Mouse (Mus musculus) urinary bladder, postnatal 36 days (tissue): Measurements from ENCODE around the gene Pde10a.
"Not testable (repeated sequence)": the region's sequence is repeated elsewhere in the genome, so short reads cannot be mapped to it uniquely, and the experiment has no call there.

Experiments used
- DNase-seq, 2 experiments: peaks; one replicate each; pipeline ENCODE4 v3.0.0; 2022; ENCODE audit warnings: low spot score in 2 of 2, mixed read lengths in 1 of 2

Gene Pde10a

GRCm38 (mm10) chr17:8642356-8642755 lies 117.2 kb downstream of the Pde10a start:
- DNase-seq = no peak

GRCm38 (mm10) chr17:8647372-8647871 lies 122.2 kb downstream of the Pde10a start:
- DNase-seq = no peak

- no peak for DNase-seq
Measured at GRCm38 (mm10) chr17:8648310-8648709, 123.1 kb downstream of the Pde10a start.

GRCm38 (mm10) chr17:8652681-8653262 lies 127.6 kb downstream of the Pde10a start:
- DNase-seq = peak in 1 of 2 experiments; percentile 64

- DNase-seq = no peak
Measured at GRCm38 (mm10) chr17:8657661-8658060, 132.5 kb downstream of the Pde10a start.

GRCm38 (mm10) chr17:8658751-8659454 lies 133.7 kb downstream of the Pde10a start:
- no peak for DNase-seq

GRCm38 (mm10) chr17:8666912-8667311 lies 141.7 kb downstream of the Pde10a start:
- no peak for DNase-seq

- DNase-seq = no peak
Measured at GRCm38 (mm10) chr17:8674651-8675050, 149.5 kb downstream of the Pde10a start.

GRCm38 (mm10) chr17:8686356-8686755 lies 161.2 kb downstream of the Pde10a start:
- no peak for DNase-seq

- DNase-seq = no peak
Measured at GRCm38 (mm10) chr17:8688096-8688495, 162.9 kb downstream of the Pde10a start.

- no peak for DNase-seq
Measured at GRCm38 (mm10) chr17:8698265-8698664, 173.1 kb downstream of the Pde10a start.

- DNase-seq = no peak
Measured at GRCm38 (mm10) chr17:8698793-8699192, 173.6 kb downstream of the Pde10a start.

- DNase-seq = no peak
Measured at GRCm38 (mm10) chr17:8701096-8701495, 175.9 kb downstream of the Pde10a start.

- DNase-seq = no peak
Measured at GRCm38 (mm10) chr17:8702503-8702902, 177.3 kb downstream of the Pde10a start.

- no peak for DNase-seq
Measured at GRCm38 (mm10) chr17:8708006-8708405, 182.8 kb downstream of the Pde10a start.

GRCm38 (mm10) chr17:8712734-8713133 lies 187.6 kb downstream of the Pde10a start:
- DNase-seq = not testable (repeated sequence)

GRCm38 (mm10) chr17:8720961-8721360 lies 195.8 kb downstream of the Pde10a start:
- DNase-seq = no peak

- no peak for DNase-seq
Measured at GRCm38 (mm10) chr17:8724464-8724974, 199.3 kb downstream of the Pde10a start.

GRCm38 (mm10) chr17:8728646-8729045 lies 203.5 kb downstream of the Pde10a start:
- DNase-seq = no peak

- no peak for DNase-seq
Measured at GRCm38 (mm10) chr17:8729808-8730207, 204.6 kb downstream of the Pde10a start.

GRCm38 (mm10) chr17:8731073-8731472 lies 205.9 kb downstream of the Pde10a start:
- DNase-seq = no peak

GRCm38 (mm10) chr17:8736259-8736658 lies 211.1 kb downstream of the Pde10a start:
- no peak for DNase-seq

- no peak for DNase-seq
Measured at GRCm38 (mm10) chr17:8742772-8743171, 217.6 kb downstream of the Pde10a start.
